Mouse (Mus musculus) adrenal gland, adult 10 weeks (tissue): ENCODE results near the gene Ucn3. TPM values are rescaled to one million over a fixed set of nuclear protein-coding genes. Genes with fewer than 3 reads are reported as not detected.

ENCODE experiments used
- polyA plus RNA-seq: library from polyadenylated mRNA; stranded (reverse); fragments of 350-450 nt; fragmentation: Illumina TruSeq; extraction: RNeasy Lipid Tissue Mini Kit (QIAGEN cat#74804); gene quantifications from one replicate; pipeline ENCODE4 v1.2.3, GENCODE M21; 2014; ENCODE audit warnings: low read depth, low replicate concordance

Gene Ucn3
- not detected for polyA plus RNA-seq

DNA sequence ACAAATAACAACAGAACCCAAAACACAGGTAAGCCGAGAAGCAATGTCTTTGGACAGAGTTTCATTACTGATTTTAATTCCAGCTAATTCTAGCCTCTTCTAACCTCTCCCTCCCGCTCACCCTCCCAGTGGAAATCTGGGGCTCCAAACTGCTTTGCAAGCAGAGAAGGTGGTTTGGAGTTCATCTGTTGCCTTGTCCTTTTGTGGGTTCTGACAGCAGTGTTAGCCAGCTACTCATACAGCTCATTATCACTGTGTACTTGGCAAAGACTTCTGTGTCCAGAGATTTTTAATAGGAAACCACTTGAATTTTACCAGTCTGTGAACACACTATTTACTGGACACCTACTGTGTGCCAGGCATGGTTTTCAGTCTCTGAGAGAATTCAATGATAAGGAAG lies at the start of gene Ucn3:
Ucn3 (minus strand) TSS at position 101 of the 400 bp plus-strand sequence.

DNA sequence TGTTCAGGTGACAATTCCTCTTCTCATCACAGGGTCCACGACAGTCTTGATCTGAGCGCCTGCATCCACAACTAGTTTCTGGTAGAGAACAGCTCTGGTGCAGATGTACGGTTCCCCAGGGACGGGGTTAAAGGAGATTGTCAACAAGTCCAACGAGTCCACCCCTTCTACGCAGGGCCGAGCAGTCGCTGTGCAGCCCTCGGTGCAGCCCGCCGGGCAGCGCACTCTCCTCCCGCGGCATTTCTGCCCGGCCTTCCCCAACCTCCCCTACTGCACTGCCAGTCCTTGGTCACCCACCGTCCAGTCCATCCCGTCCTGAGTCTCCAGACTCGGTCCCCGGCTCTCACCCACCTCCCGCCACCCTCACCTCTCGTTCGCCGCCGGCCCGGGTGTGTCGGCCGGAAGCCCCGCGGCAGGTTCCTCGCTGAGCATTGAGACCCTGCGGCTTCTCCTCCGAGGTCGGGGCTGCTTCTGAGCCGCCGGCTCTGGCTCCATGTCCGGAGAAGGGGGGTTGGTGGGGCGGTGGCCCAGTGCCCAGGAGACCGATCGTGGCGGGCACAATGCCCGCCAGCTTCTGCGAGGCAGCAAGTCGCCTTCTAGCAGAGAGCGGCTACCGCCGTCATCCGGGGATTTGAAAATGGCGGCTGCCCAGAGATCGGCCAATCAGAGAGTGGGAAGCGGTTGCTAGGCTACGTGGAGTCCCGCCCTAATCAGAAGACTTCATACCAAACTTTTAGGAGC lies 27.4 kb downstream of the Ucn3 start, which contains the start of the genes Net1 and Tubal3:
Net1 (minus strand) TSS at position 650 of the 741 bp plus-strand sequence.
Tubal3 (plus strand) TSS at position 704 of the 741 bp plus-strand sequence.

Other genes with a start within 250 kb of the Ucn3 start
- not detected for gene Calml3, start 141.0 kb downstream of the Ucn3 start, polyA plus RNA-seq
- not detected for gene Calm4, start 107.6 kb downstream of the Ucn3 start, polyA plus RNA-seq
- not detected for gene Calm5, start 91.2 kb downstream of the Ucn3 start, polyA plus RNA-seq
- gene Net1, start 27.1 kb downstream of the Ucn3 start, polyA plus RNA-seq: 340 TPM
- gene Tubal3, start 27.1 kb downstream of the Ucn3 start, polyA plus RNA-seq: not detected
- gene Akr1c14, start 103.7 kb upstream of the Ucn3 start, polyA plus RNA-seq: 4.3 TPM
- gene Akr1c18, start 205.3 kb upstream of the Ucn3 start, polyA plus RNA-seq: 3,080 TPM
- gene Akr1c13, start 245.8 kb upstream of the Ucn3 start, polyA plus RNA-seq: 95.5 TPM